ENCODE assay signal across 43 mouse cellular contexts in genomic region chrX:86043899-86044298, GRCm38 (mm10). TPM values are rescaled to one million over a fixed set of nuclear protein-coding genes. Genes with fewer than 3 reads are reported as not detected.
"Had no signal": no experiment of that assay in that cellular context is flagged by ENCODE, and none has a peak within 500 bp of the region (broad histone marks: within the 10 kb centered on the region; RNA-seq: fewer than 3 reads in every experiment).

Samt3 (plus strand) TSS chrX:86044199.

- H3K4me3 ChIP-seq: heart, embryonic 10.5 days; heart, embryonic 12.5 days; heart, embryonic 13.5 days; heart, embryonic 15.5 days; hindbrain, embryonic 10.5 days; hindbrain, embryonic 12.5 days; hindbrain, embryonic 13.5 days; hindbrain, embryonic 15.5 days; intestine, embryonic 15.5 days; kidney, embryonic 15.5 days; layer of hippocampus, adult 2 months had no signal

- H3K27ac ChIP-seq: heart, embryonic 10.5 days; heart, embryonic 13.5 days; heart, embryonic 15.5 days; hindbrain, embryonic 10.5 days; hindbrain, embryonic 12.5 days; hindbrain, embryonic 13.5 days; hindbrain, embryonic 14.5 days; hindbrain, embryonic 15.5 days; hindbrain, postnatal 0 days; intestine, embryonic 15.5 days; kidney, embryonic 15.5 days; kidney, postnatal 0 days; layer of hippocampus, adult 2 months had no signal

- H3K4me1 ChIP-seq: heart, embryonic 10.5 days; heart, embryonic 12.5 days; heart, embryonic 13.5 days; heart, embryonic 15.5 days; hindbrain, embryonic 10.5 days; hindbrain, embryonic 12.5 days; hindbrain, embryonic 13.5 days; hindbrain, embryonic 15.5 days; intestine, embryonic 15.5 days; kidney, embryonic 15.5 days had no signal

- H3K36me3 ChIP-seq: heart, embryonic 10.5 days; heart, embryonic 12.5 days; heart, embryonic 13.5 days; heart, embryonic 15.5 days; hindbrain, embryonic 10.5 days; hindbrain, embryonic 12.5 days; hindbrain, embryonic 13.5 days; hindbrain, embryonic 15.5 days; intestine, embryonic 15.5 days; kidney, embryonic 15.5 days had no signal

- H3K27me3 ChIP-seq: heart, embryonic 12.5 days; heart, embryonic 13.5 days; heart, embryonic 15.5 days; hindbrain, embryonic 12.5 days; hindbrain, embryonic 13.5 days; hindbrain, embryonic 15.5 days; intestine, embryonic 15.5 days; kidney, embryonic 15.5 days had no signal

- DNase-seq: heart, postnatal 10 days; heart, postnatal 14 days; heart, postnatal 36 days; heart, postnatal 4 days; kidney, adult 11 months; kidney, adult 18-20 months; kidney, adult 2 months; kidney, adult 8-10 months; kidney, adult 9 months; kidney, postnatal 10 days; kidney, postnatal 14 days; kidney, postnatal 25 days; kidney, postnatal 36 days; kidney, postnatal 4 days; layer of hippocampus, adult 9-11 months; layer of hippocampus, postnatal 36 days had no signal

RNA-seq across cellular contexts. Expression of gene Samt3, which starts in this region (rescaled TPM):
- polyA plus RNA-seq: heart, embryonic 10.5 days; heart, embryonic 11.5 days; heart, embryonic 12.5 days; heart, embryonic 13.5 days; heart, embryonic 14.5 days; heart, embryonic 15.5 days; heart, embryonic 16.5 days; heart, postnatal 0 days; hindbrain, embryonic 10.5 days; hindbrain, embryonic 11.5 days; hindbrain, embryonic 12.5 days; hindbrain, embryonic 13.5 days; hindbrain, embryonic 14.5 days; hindbrain, embryonic 15.5 days; hindbrain, embryonic 16.5 days; hindbrain, postnatal 0 days; inflammation-experienced regulatory T-cells, adult 6 months; intestine, embryonic 14.5 days; intestine, embryonic 15.5 days; intestine, embryonic 16.5 days; intestine, postnatal 0 days; kidney, adult 2 months; kidney, embryonic 14.5 days; kidney, embryonic 15.5 days; kidney, embryonic 16.5 days; kidney, postnatal 0 days; large intestine, adult 2 months had no signal
